Mouse (Mus musculus) kidney, embryonic 16.5 days (tissue): ENCODE results near the gene Syngr3. TPM values are rescaled to one million over a fixed set of nuclear protein-coding genes. Genes with fewer than 3 reads are reported as not detected.
A peak's percentile ranks its signal among the peaks of the same experiment; 100 is the strongest.

Experiments used
- ATAC-seq: fragments of 200-750 bp; cut with Nextera tagmentation; 2 replicates; pipeline ENCODE4 v1.8.0; 2017; ENCODE audit warnings: moderate TSS enrichment; ENCODE audit not compliant: low FRiP score, low TSS enrichment
- H3K27ac ChIP-seq: fragments of 300-500 bp; sonication (generic); 2 replicates; pipeline ENCODE4 v1.5.1; 2014; ENCODE audit warnings: low read length
- H3K27me3 ChIP-seq: fragments of 300-500 bp; sonication (generic); 2 replicates; pipeline ENCODE4 v1.6.1; 2014; ENCODE audit warnings: low read length, control low read depth, mixed read lengths; ENCODE audit not compliant: insufficient read depth
- H3K36me3 ChIP-seq: fragments of 300-500 bp; sonication (generic); 2 replicates; pipeline ENCODE4 v1.6.1; 2014; ENCODE audit warnings: low read length, control low read depth, mixed read lengths; ENCODE audit not compliant: insufficient read depth
- H3K4me1 ChIP-seq: fragments of 300-500 bp; sonication (generic); 2 replicates; pipeline ENCODE4 v1.6.1; 2014; ENCODE audit warnings: low read length, control low read depth, mixed read lengths; ENCODE audit not compliant: insufficient read depth
- H3K4me2 ChIP-seq: fragments of 300-500 bp; sonication (generic); replicated peaks from 2 replicates; pipeline ENCODE4 v1.6.1; 2014; ENCODE audit warnings: low read depth, low read length
- H3K4me3 ChIP-seq: fragments of 300-500 bp; sonication (generic); 2 replicates; pipeline ENCODE4 v1.5.1; 2014; ENCODE audit warnings: mild to moderate bottlenecking, low read length
- H3K9ac ChIP-seq: fragments of 300-500 bp; sonication (generic); replicated peaks from 2 replicates; pipeline ENCODE4 v1.6.1; 2014; ENCODE audit warnings: low read length
- H3K9me3 ChIP-seq: fragments of 300-500 bp; sonication (generic); 2 replicates; pipeline ENCODE4 v1.6.1; 2016; ENCODE audit warnings: low read length, control low read depth
- WGBS: fragments of 180-500 bp; shearing (Covaris S2); extraction: QIAGEN DNeasy Blood & Tissue Kit; methylation state at CpG from one replicate; pipeline ENCODE4 v1.1.7; 2014; 5-methylcytosine and 5-hydroxymethylcytosine counted together
- polyA plus RNA-seq: library from polyadenylated mRNA; unstranded; fragments of >200 nt; fragmentation: Nextera tagmentation; extraction: Ambion mirVana; gene quantifications from 2 replicates; pipeline ENCODE4 v1.2.1, GENCODE M21; 2015

Syngr3 gene
- polyA plus RNA-seq = 2.3 and 2.9 TPM in 2 replicates

- WGBS = under 1% methylated on average over 48 of the region's 55 CpGs
- no peak within 1 kb of the TSS for H3K27ac ChIP-seq
- H3K9me3 ChIP-seq = no peaks in the 10 kb centered on the region
- peak within 1 kb of the TSS; percentile 88 for H3K4me2 ChIP-seq
- ATAC-seq = no peak
- peaks cover 42% of the 10 kb centered on the region for H3K27me3 ChIP-seq
- H3K9ac ChIP-seq = peak within 1 kb of the TSS; percentile 63
- peaks cover 13% of the 10 kb centered on the region for H3K36me3 ChIP-seq
- H3K4me3 ChIP-seq = peak within 1 kb of the TSS; percentile 56
- H3K4me1 ChIP-seq = peaks cover 20% of the 10 kb centered on the region
Observed at GRCm38 (mm10) chr17:24689251-24690081, at the start of gene Syngr3. Gene Syngr3 (minus strand): TSS chr17:24689955.

GRCm38 (mm10) chr17:24738238-24738637 lies 48.5 kb upstream of the Syngr3 start:
- H3K4me2 ChIP-seq = no peak overlapping the region
- no peak overlapping the region for H3K4me3 ChIP-seq
- H3K4me1 ChIP-seq = peaks cover 20% of the 10 kb centered on the region
- no peaks in the 10 kb centered on the region for H3K9me3 ChIP-seq
- H3K9ac ChIP-seq = no peak overlapping the region
- no peaks in the 10 kb centered on the region for H3K27me3 ChIP-seq
- no peak overlapping the region for H3K27ac ChIP-seq
- ATAC-seq = no peak
- WGBS = 74% methylated on average over 4 of the region's 4 CpGs
- H3K36me3 ChIP-seq = 0 out of 2 replicates have a peak, but pooled peaks cover 3% of the 10 kb centered on the region

DNA sequence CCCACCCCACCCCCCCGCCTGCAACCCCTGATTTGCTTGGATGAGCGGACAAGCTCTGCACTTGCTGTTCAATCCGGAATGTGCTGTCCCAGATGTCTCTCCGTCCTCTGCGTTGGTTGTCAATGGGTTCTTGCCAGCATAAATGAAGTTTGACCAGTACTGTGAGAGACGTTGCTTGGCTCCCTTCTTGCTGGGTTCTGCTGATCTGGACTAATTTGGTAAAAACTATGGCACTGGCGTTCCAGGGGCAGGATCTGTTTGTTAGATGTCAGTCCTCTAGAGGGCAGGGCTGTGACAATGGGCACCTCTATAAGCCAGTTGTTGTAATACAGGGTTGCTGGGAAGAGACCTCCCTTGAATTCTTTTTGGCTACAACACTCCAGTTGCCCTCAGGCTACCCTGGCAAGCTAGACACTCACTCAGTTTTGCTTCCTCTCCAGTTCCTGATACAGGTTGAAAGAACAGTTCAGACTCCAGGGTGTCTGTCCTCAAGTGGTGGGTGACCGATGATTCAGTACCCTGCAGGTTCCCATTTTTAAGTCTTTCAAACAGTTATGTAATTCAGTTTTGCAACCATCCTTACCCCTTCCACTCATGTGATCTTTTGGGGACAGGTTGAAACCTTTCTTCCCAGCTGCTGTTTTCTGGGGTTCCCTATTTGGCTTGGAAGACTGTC lies 47.5 kb upstream of the Syngr3 start:
- Histone ChIP-seq H3K4me2 (peak overlapping the region; percentile 90), H3K4me1 (peaks cover 20% of the 10 kb centered on the region), H3K9ac (peak overlapping the region; percentile 89), H3K9me3 (no peaks in the 10 kb centered on the region), H3K27ac (no peak overlapping the region; the same call in 1 of the 2 replicates), H3K27me3 (no peaks in the 10 kb centered on the region), H3K36me3 (0 out of 2 replicates have a peak, but pooled peaks cover 3% of the 10 kb centered on the region), H3K4me3 (peak overlapping the region; percentile 71)
- no peak for ATAC-seq
- 23% methylated on average over 8 of the region's 8 CpGs for WGBS

- peak within 1 kb of the TSS; percentile 89 for H3K9ac ChIP-seq
- peak within 1 kb of the TSS; percentile 90 for H3K4me2 ChIP-seq
- WGBS = under 1% methylated on average over 29 of the region's 29 CpGs
- H3K27me3 ChIP-seq = no peaks in the 10 kb centered on the region
- 0 out of 2 replicates have a peak, but pooled peaks cover 3% of the 10 kb centered on the region for H3K36me3 ChIP-seq
- peak within 1 kb of the TSS; percentile 71 for H3K4me3 ChIP-seq
- no peaks in the 10 kb centered on the region for H3K9me3 ChIP-seq
- peak; percentile 96 for ATAC-seq
- H3K27ac ChIP-seq = peak within 1 kb of the TSS; percentile 87
- peaks cover 20% of the 10 kb centered on the region for H3K4me1 ChIP-seq
Observed at GRCm38 (mm10) chr17:24736330-24737051, 46.7 kb upstream of the Syngr3 start, which contains the start of gene Msrb1. Gene Msrb1 (plus strand): TSS chr17:24736642.

- WGBS = 90% methylated on average over 7 of the region's 7 CpGs
- Histone ChIP-seq H3K27ac (no peak overlapping the region), H3K36me3 (0 out of 2 replicates have a peak, but pooled peaks cover 3% of the 10 kb centered on the region), H3K9me3 (no peaks in the 10 kb centered on the region), H3K9ac (no peak overlapping the region), H3K4me2 (peak overlapping the region; percentile 90), H3K4me3 (no peak overlapping the region), H3K27me3 (no peaks in the 10 kb centered on the region), H3K4me1 (peaks cover 20% of the 10 kb centered on the region)
- ATAC-seq = no peak
Observed at GRCm38 (mm10) chr17:24735446-24735845, 45.7 kb upstream of the Syngr3 start.

- Histone ChIP-seq H3K4me3 (no peak overlapping the region), H3K4me2 (no peak overlapping the region), H3K9me3 (no peaks in the 10 kb centered on the region), H3K9ac (no peak overlapping the region), H3K36me3 (no peaks in the 10 kb centered on the region), H3K27ac (no peak overlapping the region), H3K4me1 (peaks cover 20% of the 10 kb centered on the region), H3K27me3 (no peaks in the 10 kb centered on the region)
- ATAC-seq = no peak
- 88% methylated on average over 1 of the region's 1 CpGs for WGBS
Observed at GRCm38 (mm10) chr17:24734513-24734912, 44.8 kb upstream of the Syngr3 start.

GRCm38 (mm10) chr17:24733434-24734050 lies 43.8 kb upstream of the Syngr3 start:
- H3K4me1 ChIP-seq = peaks cover 20% of the 10 kb centered on the region
- no peak for ATAC-seq
- H3K36me3 ChIP-seq = no peaks in the 10 kb centered on the region
- no peak overlapping the region for H3K4me3 ChIP-seq
- no peaks in the 10 kb centered on the region for H3K27me3 ChIP-seq
- H3K9ac ChIP-seq = no peak overlapping the region
- H3K4me2 ChIP-seq = no peak overlapping the region
- no peaks in the 10 kb centered on the region for H3K9me3 ChIP-seq
- 91% methylated on average over 21 of the region's 21 CpGs for WGBS
- no peak overlapping the region for H3K27ac ChIP-seq

DNA sequence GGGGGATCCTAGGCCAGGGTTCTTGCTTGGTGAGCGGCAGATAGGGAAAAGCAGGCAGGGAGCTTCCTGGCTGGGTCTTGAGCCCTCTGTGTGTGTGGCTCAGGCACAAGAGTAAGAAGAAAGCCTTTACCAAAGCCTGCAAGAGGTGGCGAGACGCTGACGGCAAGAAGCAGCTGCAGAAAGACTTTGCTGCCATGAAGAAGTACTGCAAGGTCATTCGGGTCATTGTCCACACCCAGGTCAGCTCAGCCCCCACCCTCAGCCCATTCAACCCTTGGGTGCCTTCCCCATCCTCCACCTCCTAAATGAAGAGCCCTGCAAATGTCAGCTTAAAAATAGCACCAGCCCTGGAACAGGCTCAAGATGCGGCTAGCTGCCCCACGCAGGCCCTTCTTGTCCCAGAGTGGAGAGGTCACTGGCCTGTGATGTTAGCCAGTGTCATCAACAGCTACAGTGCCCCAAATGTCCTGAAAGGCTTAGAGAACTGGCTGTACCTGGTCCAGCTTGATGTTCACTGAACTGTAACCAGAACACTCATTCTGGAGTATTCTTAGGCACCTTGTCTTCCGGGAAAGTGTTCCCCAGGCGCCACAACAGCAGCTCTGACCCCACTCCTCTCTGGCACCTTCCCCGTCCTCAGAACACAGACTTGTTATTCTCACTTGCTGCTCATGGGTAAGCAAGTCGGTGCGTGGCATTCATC lies 42.6 kb upstream of the Syngr3 start:
- no peak overlapping the region for H3K27ac ChIP-seq
- no peak overlapping the region for H3K4me2 ChIP-seq
- no peaks in the 10 kb centered on the region for H3K27me3 ChIP-seq
- H3K36me3 ChIP-seq = no peaks in the 10 kb centered on the region
- H3K9me3 ChIP-seq = no peaks in the 10 kb centered on the region
- no peak overlapping the region for H3K9ac ChIP-seq
- no peak for ATAC-seq
- WGBS = 76% methylated on average over 12 of the region's 12 CpGs
- H3K4me1 ChIP-seq = peaks cover 12% of the 10 kb centered on the region
- no peak overlapping the region for H3K4me3 ChIP-seq

DNA sequence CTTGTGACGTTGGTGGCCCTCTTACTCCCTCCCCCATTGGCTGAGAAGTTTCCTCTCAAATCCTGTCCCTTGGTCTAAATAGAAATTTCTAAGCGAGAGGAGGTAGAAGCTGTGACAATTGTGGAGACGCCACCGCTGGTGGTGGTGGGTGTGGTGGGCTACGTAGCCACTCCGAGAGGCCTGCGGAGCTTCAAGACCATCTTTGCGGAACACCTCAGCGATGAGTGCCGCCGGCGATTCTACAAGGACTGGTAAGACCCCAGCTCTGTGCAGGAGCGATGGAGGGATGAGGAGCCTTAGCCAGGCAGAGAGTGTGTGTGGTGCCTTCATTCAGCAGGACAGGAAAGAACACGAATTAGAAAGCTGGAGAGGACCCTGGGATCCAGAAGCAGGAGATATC lies 41.0 kb upstream of the Syngr3 start:
- peaks cover 3% of the 10 kb centered on the region for H3K4me1 ChIP-seq
- 82% methylated on average over 14 of the region's 14 CpGs for WGBS
- H3K27me3 ChIP-seq = no peaks in the 10 kb centered on the region
- no peak for ATAC-seq
- H3K9ac ChIP-seq = no peak overlapping the region
- no peaks in the 10 kb centered on the region for H3K9me3 ChIP-seq
- H3K27ac ChIP-seq = no peak overlapping the region
- H3K36me3 ChIP-seq = no peaks in the 10 kb centered on the region
- H3K4me2 ChIP-seq = no peak overlapping the region
- no peak overlapping the region for H3K4me3 ChIP-seq
